Mouse (Mus musculus): Measurements from ENCODE around the gene Znrf1. TPM values are rescaled to one million over a fixed set of nuclear protein-coding genes. Genes with fewer than 3 reads are reported as not detected.
A peak's percentile ranks its signal among the peaks of the same experiment; 100 is the strongest.
"Not testable (repeated sequence)": the region's sequence is repeated elsewhere in the genome, so short reads cannot be mapped to it uniquely, and the experiment has no call there.

Znrf1 gene
- polyA plus RNA-seq, 1 experiment from 2014 or later, result 104 TPM

GRCm38 (mm10) chr8:111628401-111628800 is 92.5 kb downstream of the Znrf1 start:
- Histone ChIP-seq H3K9ac (no peak overlapping the region), H3K27ac (no peak overlapping the region), H3K4me1 (no peaks in the 10 kb centered on the region), H3K9me3 (replicated peaks) (0 out of 2 replicates have a peak, but pooled peaks cover 3% of the 10 kb centered on the region), H3K36me3 (peaks cover 14% of the 10 kb centered on the region; the same call in 1 of the 2 replicates), H3K4me3 (no peak overlapping the region), H3K27me3 (no peaks in the 10 kb centered on the region), H3K4me2 (replicated peaks) (no peak overlapping the region)
- WGBS, result 92% methylated on average over 12 of the region's 12 CpGs
- no peak for ATAC-seq (ENCODE audit: low FRiP score)

- Histone ChIP-seq H3K4me2 (replicated peaks) (no peak overlapping the region), H3K36me3 (peaks cover 12% of the 10 kb centered on the region; the same call in 1 of the 2 replicates), H3K27ac (no peak overlapping the region), H3K4me3 (no peak overlapping the region), H3K9me3 (replicated peaks) (0 out of 2 replicates have a peak, but pooled peaks cover 3% of the 10 kb centered on the region), H3K27me3 (no peaks in the 10 kb centered on the region), H3K9ac (peak overlapping the region; percentile 1; the same call in 1 of the 2 replicates), H3K4me1 (no peaks in the 10 kb centered on the region)
- WGBS, result 91% methylated on average over 19 of the region's 19 CpGs
- no peak for ATAC-seq (ENCODE audit: low FRiP score)
Observed at GRCm38 (mm10) chr8:111628894-111629501, 93.1 kb downstream of the Znrf1 start.

- peak within 1 kb of the TSS; percentile 8; the same call in 1 of the 2 replicates for H3K4me3 ChIP-seq
- H3K9ac ChIP-seq, result 0 out of 2 replicates have a peak within 1 kb of the TSS, but pooled peaks have one; percentile 8
- 35% methylated on average over 13 of the region's 13 CpGs for WGBS
Observed at GRCm38 (mm10) chr8:111630105-111630521, 94.2 kb downstream of the Znrf1 start, which contains the start of gene Ldhd. TSS of gene Ldhd (minus strand) at chr8:111630374.

GRCm38 (mm10) chr8:111631589-111631988 is 95.7 kb downstream of the Znrf1 start:
- Histone ChIP-seq H3K36me3 (peaks cover 7% of the 10 kb centered on the region; the same call in 1 of the 2 replicates), H3K4me2 (replicated peaks) (no peak overlapping the region), H3K4me3 (no peak overlapping the region), H3K9ac (no peak overlapping the region), H3K9me3 (replicated peaks) (0 out of 2 replicates have a peak, but pooled peaks cover 3% of the 10 kb centered on the region), H3K4me1 (no peaks in the 10 kb centered on the region), H3K27ac (no peak overlapping the region), H3K27me3 (no peaks in the 10 kb centered on the region)
- ATAC-seq (ENCODE audit: low FRiP score), result no peak
- 93% methylated on average over 8 of the region's 8 CpGs for WGBS

More at GRCm38 (mm10) chr8:111630105-111630521, 94.2 kb downstream of the Znrf1 start, which contains the start of gene Ldhd:
- no peak for ATAC-seq (ENCODE audit: low FRiP score)
- Histone ChIP-seq H3K4me1 (no peaks in the 10 kb centered on the region), H3K9me3 (replicated peaks) (0 out of 2 replicates have a peak, but pooled peaks cover 3% of the 10 kb centered on the region), H3K27ac (no peak within 1 kb of the TSS), H3K4me2 (replicated peaks) (peak within 1 kb of the TSS; percentile 36), H3K27me3 (no peaks in the 10 kb centered on the region), H3K36me3 (peaks cover 7% of the 10 kb centered on the region; the same call in 1 of the 2 replicates)

GRCm38 (mm10) chr8:111632976-111633375 is 97.1 kb downstream of the Znrf1 start:
- H3K4me3 ChIP-seq, result no peak overlapping the region
- H3K27me3 ChIP-seq, result no peaks in the 10 kb centered on the region
- no peaks in the 10 kb centered on the region for H3K4me1 ChIP-seq
- ATAC-seq (ENCODE audit: low FRiP score), result no peak
- no peak overlapping the region for H3K9ac ChIP-seq
- peaks cover 7% of the 10 kb centered on the region; the same call in 1 of the 2 replicates for H3K36me3 ChIP-seq
- no peak overlapping the region for H3K27ac ChIP-seq
- WGBS, result 94% methylated on average over 3 of the region's 3 CpGs
- H3K9me3 ChIP-seq (replicated peaks), result 0 out of 2 replicates have a peak, but pooled peaks cover 3% of the 10 kb centered on the region
- H3K4me2 ChIP-seq (replicated peaks), result no peak overlapping the region

GRCm38 (mm10) chr8:111638086-111638485 is 102.2 kb downstream of the Znrf1 start:
- H3K4me3 ChIP-seq, result no peak overlapping the region
- peaks cover 5% of the 10 kb centered on the region for H3K4me1 ChIP-seq
- H3K9me3 ChIP-seq (replicated peaks), result 0 out of 2 replicates have a peak, but pooled peaks cover 3% of the 10 kb centered on the region
- no peak overlapping the region for H3K4me2 ChIP-seq (replicated peaks)
- ATAC-seq (ENCODE audit: low FRiP score), result no peak
- no peak overlapping the region for H3K9ac ChIP-seq
- H3K27me3 ChIP-seq, result no peaks in the 10 kb centered on the region
- no peaks in the 10 kb centered on the region for H3K36me3 ChIP-seq
- H3K27ac ChIP-seq, result no peak overlapping the region

GRCm38 (mm10) chr8:111641064-111641463 is 105.2 kb downstream of the Znrf1 start:
- H3K4me3 ChIP-seq, result no peak overlapping the region
- no peaks in the 10 kb centered on the region for H3K36me3 ChIP-seq
- peaks cover 7% of the 10 kb centered on the region for H3K4me1 ChIP-seq
- no peaks in the 10 kb centered on the region for H3K27me3 ChIP-seq
- no peak overlapping the region for H3K4me2 ChIP-seq (replicated peaks)
- no peak overlapping the region for H3K9ac ChIP-seq
- H3K27ac ChIP-seq, result no peak overlapping the region
- no peaks in the 10 kb centered on the region for H3K9me3 ChIP-seq (replicated peaks)
- ATAC-seq (ENCODE audit: low FRiP score), result no peak
- WGBS, result 89% methylated on average over 2 of the region's 2 CpGs

- Histone ChIP-seq H3K4me1 (peaks cover 7% of the 10 kb centered on the region), H3K27ac (no peak overlapping the region), H3K4me2 (replicated peaks) (peak overlapping the region; percentile 56), H3K27me3 (no peaks in the 10 kb centered on the region), H3K4me3 (peak overlapping the region; percentile 72), H3K36me3 (no peaks in the 10 kb centered on the region), H3K9ac (0 out of 2 replicates have a peak overlapping the region, but pooled peaks have one; percentile 28), H3K9me3 (replicated peaks) (no peaks in the 10 kb centered on the region)
- WGBS, result 65% methylated on average over 5 of the region's 5 CpGs
- ATAC-seq (ENCODE audit: low FRiP score), result no peak
Observed at GRCm38 (mm10) chr8:111642496-111642895, 106.6 kb downstream of the Znrf1 start.

- H3K9me3 ChIP-seq (replicated peaks), result no peaks in the 10 kb centered on the region
- H3K4me1 ChIP-seq, result peaks cover 7% of the 10 kb centered on the region
- no peaks in the 10 kb centered on the region for H3K36me3 ChIP-seq
- H3K4me3 ChIP-seq, result peak overlapping the region; percentile 72
- H3K27me3 ChIP-seq, result no peaks in the 10 kb centered on the region
- 0 out of 2 replicates have a peak overlapping the region, but pooled peaks have one; percentile 28 for H3K9ac ChIP-seq
- no peak overlapping the region for H3K27ac ChIP-seq
- WGBS, result 12% methylated on average over 5 of the region's 5 CpGs
- peak; percentile 42 for ATAC-seq (ENCODE audit: low FRiP score)
- peak overlapping the region; percentile 56 for H3K4me2 ChIP-seq (replicated peaks)
Observed at GRCm38 (mm10) chr8:111642939-111643263, 107.0 kb downstream of the Znrf1 start.

GRCm38 (mm10) chr8:111643264-111644141 is 107.6 kb downstream of the Znrf1 start, which contains the start of gene Zfp1:
TSS of gene Zfp1 (plus strand) at chr8:111643401.
- H3K9me3 ChIP-seq (replicated peaks), result no peaks in the 10 kb centered on the region
- ATAC-seq (ENCODE audit: low FRiP score), result peak; percentile 98
- H3K4me1 ChIP-seq, result peaks cover 7% of the 10 kb centered on the region
- no peaks in the 10 kb centered on the region for H3K36me3 ChIP-seq
- H3K9ac ChIP-seq, result peak within 1 kb of the TSS; percentile 80
- WGBS, result 1% methylated on average over 75 of the region's 75 CpGs
- peak within 1 kb of the TSS; percentile 91 for H3K27ac ChIP-seq
- H3K4me2 ChIP-seq (replicated peaks), result peak within 1 kb of the TSS; percentile 56
- H3K27me3 ChIP-seq, result no peaks in the 10 kb centered on the region
- H3K4me3 ChIP-seq, result peak within 1 kb of the TSS; percentile 72

GRCm38 (mm10) chr8:111644286-111645051 is 108.6 kb downstream of the Znrf1 start:
- 74% methylated on average over 12 of the region's 12 CpGs for WGBS
- not testable (repeated sequence) for H3K9ac ChIP-seq; ATAC-seq (ENCODE audit: low FRiP score); H3K36me3 ChIP-seq; H3K4me1 ChIP-seq; H3K27me3 ChIP-seq; H3K9me3 ChIP-seq (replicated peaks)
- peak overlapping the region; percentile 56 for H3K4me2 ChIP-seq (replicated peaks)
- H3K27ac ChIP-seq, result peak overlapping the region; percentile 91
- peak overlapping the region; percentile 72 for H3K4me3 ChIP-seq
